Comparison of ENCODE assay signal across 8 mouse cellular contexts in the genomic region with DNA sequence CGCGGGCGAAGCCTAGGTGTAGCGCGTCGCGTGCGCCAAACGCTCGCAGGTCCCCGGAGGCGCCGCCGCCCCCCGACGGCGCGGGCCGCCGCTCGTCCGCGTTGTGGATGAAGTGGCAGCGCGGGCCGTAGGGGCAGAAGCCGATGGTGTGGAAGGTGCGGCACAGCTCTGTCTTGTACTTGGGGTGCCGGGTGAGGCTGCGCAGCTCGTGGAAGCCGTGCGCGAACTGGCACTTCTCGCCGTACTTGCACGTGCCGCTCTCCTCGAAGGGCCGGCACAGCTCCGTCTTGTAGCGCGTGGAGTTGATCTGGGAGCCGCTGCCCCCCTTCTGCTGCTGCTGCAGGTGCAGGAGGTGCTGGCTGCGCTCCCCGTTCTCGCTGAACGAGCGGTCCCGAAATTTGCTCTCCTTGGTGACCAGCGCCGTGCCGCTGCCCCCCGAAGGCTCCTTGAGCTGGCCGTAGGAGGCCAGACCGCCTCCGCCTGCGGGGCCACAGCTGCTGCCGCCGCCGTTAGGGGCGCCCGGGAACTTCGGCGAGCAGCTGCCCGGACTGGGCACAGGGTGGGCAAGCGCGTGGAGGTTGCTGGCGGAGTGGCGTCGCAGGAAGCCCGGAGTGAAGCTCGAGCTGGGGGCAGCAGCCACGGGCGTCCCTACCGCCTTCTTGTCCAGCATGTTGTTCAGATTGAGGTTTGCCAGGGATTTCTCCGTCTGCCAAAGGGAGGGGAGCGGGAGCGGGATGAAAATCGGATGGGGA. TPM values are rescaled to one million over a fixed set of nuclear protein-coding genes. Genes with fewer than 3 reads are reported as not detected.
A peak's percentile ranks its signal among the peaks of the same experiment; 100 is the strongest.
DNase-seq lines count a peak whose midpoint lies in the region; ATAC-seq and TF ChIP-seq lines count a peak whose summit lies in the region.

No protein-coding gene starts in this region.

- WGBS in forebrain, embryonic 12.5 days: 1% methylated on average over 79 of the region's 80 CpGs
- WGBS in hindbrain, embryonic 11.5 days: under 1% methylated on average over 74 of the region's 80 CpGs
- 2% methylated on average over 74 of the region's 80 CpGs for WGBS in limb, embryonic 14.5 days
- 0% methylated on average over 80 of the region's 80 CpGs for WGBS in thymus, adult 2 months

- H3ac ChIP-seq in myocyte (ENCODE audit: control insufficient read depth, insufficient read length): peak overlapping the region; percentile 28

- H3K9ac ChIP-seq in forebrain, embryonic 12.5 days: peak overlapping the region; percentile 87
- H3K9ac ChIP-seq in hindbrain, embryonic 11.5 days (ENCODE audit: low read depth, low read length): peak overlapping the region; percentile 88
- peak overlapping the region; percentile 99 for H3K9ac ChIP-seq in limb, embryonic 14.5 days (ENCODE audit: low read depth, low read length, severe bottlenecking)

- H3K4me1 ChIP-seq in forebrain, embryonic 12.5 days: peaks cover 49% of the 10 kb centered on the region
- peaks cover 9% of the 10 kb centered on the region for H3K4me1 ChIP-seq in hindbrain, embryonic 11.5 days (replicated peaks; ENCODE audit: control insufficient read depth, insufficient read depth, low read length)
- H3K4me1 ChIP-seq in limb, embryonic 14.5 days (ENCODE audit: control insufficient read depth, insufficient read depth, low read length): peaks cover 32% of the 10 kb centered on the region
- H3K4me1 ChIP-seq in thymus, adult 2 months (replicated peaks; ENCODE audit: control insufficient read depth, insufficient read depth, low read length): peaks cover 37% of the 10 kb centered on the region

- H3K27ac ChIP-seq in forebrain, embryonic 12.5 days: peak overlapping the region; percentile 89
- peak overlapping the region; percentile 84 for H3K27ac ChIP-seq in hindbrain, embryonic 11.5 days (ENCODE audit: low read depth, low read length)
- H3K27ac ChIP-seq in limb, embryonic 14.5 days (replicated peaks; ENCODE audit: low read depth, low read length): peak overlapping the region; percentile 97
- H3K27ac ChIP-seq in thymus, adult 2 months (ENCODE audit: control insufficient read depth, insufficient read depth, low read length): peak overlapping the region; percentile 97

- H3K36me3 ChIP-seq in forebrain, embryonic 12.5 days (replicated peaks): peaks cover 10% of the 10 kb centered on the region
- H3K36me3 ChIP-seq in hindbrain, embryonic 11.5 days (ENCODE audit: control insufficient read depth, insufficient read depth, low read length): no peaks in the 10 kb centered on the region; the same call in 1 of the 2 replicates
- peaks cover 29% of the 10 kb centered on the region for H3K36me3 ChIP-seq in limb, embryonic 14.5 days (ENCODE audit: control insufficient read depth, insufficient read depth, low read length)
- peaks cover 14% of the 10 kb centered on the region for H3K36me3 ChIP-seq in myocyte (ENCODE audit: control insufficient read depth, insufficient read depth)
- peaks cover 17% of the 10 kb centered on the region for H3K36me3 ChIP-seq in thymus, adult 2 months (ENCODE audit: control insufficient read depth, insufficient read depth, low read length)

- no peak for TF ChIP-seq CTCF in thymus, adult 2 months (IDR thresholded peaks at IDR 0.05; ENCODE audit: borderline replicate concordance, control insufficient read depth, extremely low read depth, insufficient read depth, low read length, poor library complexity)

- H3K9me3 ChIP-seq in forebrain, embryonic 12.5 days: no peaks in the 10 kb centered on the region
- no peaks in the 10 kb centered on the region for H3K9me3 ChIP-seq in hindbrain, embryonic 11.5 days (ENCODE audit: control insufficient read depth, low read length)
- H3K9me3 ChIP-seq in limb, embryonic 14.5 days (ENCODE audit: control insufficient read depth, low read length): no peaks in the 10 kb centered on the region

- no peak for TF ChIP-seq POLR2A in limb, embryonic 14.5 days (IDR thresholded peaks at IDR 0.05; ENCODE audit: borderline replicate concordance, extremely low read depth, insufficient read depth, insufficient read length)
- no peak for TF ChIP-seq POLR2A in myocyte (IDR thresholded peaks at IDR 0.05; ENCODE audit: insufficient read length, low read depth)
- TF ChIP-seq POLR2A in thymus, adult 2 months (IDR thresholded peaks at IDR 0.05; ENCODE audit: control insufficient read depth, extremely low read depth, insufficient read depth, low read length, poor library complexity): 0 out of 2 replicates have a peak, but pooled peaks have one; percentile 30

- peaks cover 5% of the 10 kb centered on the region; the same call in 1 of the 2 replicates for H3K27me3 ChIP-seq in forebrain, embryonic 12.5 days
- H3K27me3 ChIP-seq in hindbrain, embryonic 11.5 days (ENCODE audit: control insufficient read depth, insufficient read depth, low read length): peaks cover 3% of the 10 kb centered on the region; the same call in 1 of the 2 replicates
- no peaks in the 10 kb centered on the region for H3K27me3 ChIP-seq in limb, embryonic 14.5 days (ENCODE audit: control insufficient read depth, insufficient read depth, low read length)
- no peaks in the 10 kb centered on the region for H3K27me3 ChIP-seq in myocyte (ENCODE audit: control insufficient read depth, insufficient read depth, insufficient read length)
- no peaks in the 10 kb centered on the region for H3K27me3 ChIP-seq in thymus, adult 2 months (ENCODE audit: control insufficient read depth, insufficient read depth, low read length)

- peak overlapping the region; percentile 68 for H3K4me3 ChIP-seq in forebrain, embryonic 12.5 days (replicated peaks)
- peak overlapping the region; percentile 82 for H3K4me3 ChIP-seq in hindbrain, embryonic 11.5 days (ENCODE audit: low read depth, low read length)
- H3K4me3 ChIP-seq in limb, embryonic 14.5 days (replicated peaks; ENCODE audit: low read length): peak overlapping the region; percentile 92
- peak overlapping the region; percentile 90 for H3K4me3 ChIP-seq in myocyte
- H3K4me3 ChIP-seq in thymus, adult 2 months (ENCODE audit: control insufficient read depth, insufficient read depth, low read length): peak overlapping the region; percentile 91

- ATAC-seq in forebrain, embryonic 12.5 days (ENCODE audit: low FRiP score): no peak
- no peak for ATAC-seq in hindbrain, embryonic 11.5 days (ENCODE audit: low FRiP score)
- ATAC-seq in limb, embryonic 14.5 days (ENCODE audit: low FRiP score, low read depth): no peak

- H3K79me2 ChIP-seq in myocyte (ENCODE audit: control insufficient read depth, insufficient read depth): peaks cover 21% of the 10 kb centered on the region

- H3K4me2 ChIP-seq in forebrain, embryonic 12.5 days: peak overlapping the region; percentile 81
- H3K4me2 ChIP-seq in hindbrain, embryonic 11.5 days (replicated peaks; ENCODE audit: low read depth, low read length): peak overlapping the region; percentile 65
- peak overlapping the region; percentile 49 for H3K4me2 ChIP-seq in limb, embryonic 14.5 days (replicated peaks; ENCODE audit: low read depth, low read length, severe bottlenecking)
- H3K4me2 ChIP-seq in myocyte (ENCODE audit: low read depth): peak overlapping the region; percentile 39

- DNase-seq in CD8-positive naive resting alpha-beta T cell, adult 2 months (ENCODE audit: low read depth in 2 of 2, low spot score in 2 of 2): peak; percentile 65 to 72
- peak; percentile 74 for DNase-seq in T-cell, adult 2 months (ENCODE audit: low spot score)
- peak; percentile 69 for DNase-seq in hindbrain, embryonic 11.5 days (ENCODE audit: low spot score)
- DNase-seq in limb, embryonic 14.5 days (ENCODE audit: low spot score): no peak
- peak; percentile 68 for DNase-seq in thymus, adult 2 months
- DNase-seq in frontal cortex, postnatal 14 days (ENCODE audit: low spot score in 2 of 2): no peak

TF ChIP-seq in myocyte, 11 proteins besides CTCF, POLR2A, EP300 and RAD21:
- TF ChIP-seq E2F4 (IDR thresholded peaks at IDR 0.05; ENCODE audit: insufficient read depth) (peak; percentile 1), REST (IDR thresholded peaks at IDR 0.05; ENCODE audit: insufficient read depth, insufficient read length) (no peak), MYOG (IDR thresholded peaks at IDR 0.05; ENCODE audit: control insufficient read depth in 1 of 3, insufficient read depth in 1 of 3, insufficient read length in 2 of 3, low read depth in 2 of 3) (peak in 2 of 3 experiments; percentile 87 to 89), CEBPB (IDR thresholded peaks at IDR 0.05; ENCODE audit: insufficient read depth, poor library complexity, severe bottlenecking) (no peak), TCF3 (IDR thresholded peaks at IDR 0.05; ENCODE audit: insufficient read length, low read depth) (peak; percentile 44), POLR2AphosphoS2 (IDR thresholded peaks at IDR 0.05; ENCODE audit: insufficient read length, low read depth) (peak; percentile 65), MAX (IDR thresholded peaks at IDR 0.05; ENCODE audit: low read depth) (no peak), SRF (IDR thresholded peaks at IDR 0.05; ENCODE audit: control insufficient read depth, insufficient read length, low read depth) (no peak), MYOD1 (IDR thresholded peaks at IDR 0.05; ENCODE audit: control insufficient read depth in 1 of 3, insufficient read length in 2 of 3, low read depth in 2 of 3) (peak in 2 of 3 experiments; percentile 64 to 82), USF1 (IDR thresholded peaks at IDR 0.05; ENCODE audit: low read depth) (no peak)
TF ChIP-seq in myocyte: peak in this region for 5.

RNA-seq across cellular contexts. Expression of a gene that starts 1.1 kb away (rescaled TPM):
- 9.7 and 10.6 TPM in 2 replicates for polyA plus RNA-seq in forebrain, embryonic 12.5 days (2016; fragmentation: Nextera tagmentation; extraction: Ambion mirVana)
- polyA plus RNA-seq in hindbrain, embryonic 11.5 days (2014; fragmentation: Nextera tagmentation; extraction: Ambion mirVana): 15.8 and 16.0 TPM in 2 replicates
- polyA plus RNA-seq in limb, embryonic 14.5 days (2012; rRNA removed): 80.1 and 113 TPM in 2 replicates
- 30.9 and 32.6 TPM in 2 replicates for polyA plus RNA-seq in limb, embryonic 14.5 days (2014; fragmentation: Nextera tagmentation; extraction: Ambion mirVana)
- polyA plus RNA-seq in myocyte (2012; fragmentation: generic; extraction: Trizol): 45.9 TPM
- polyA plus RNA-seq in thymus, adult 2 months (2012; rRNA removed): 182 and 287 TPM in 2 replicates

Comparison
In these comparisons a context has a peak if more than half of its experiments do, and no peak if none do; other contexts are left out.
1. DNase-seq: peak in CD8-positive naive resting alpha-beta T cell, adult 2 months (2 of 2), T-cell, adult 2 months (single experiment), hindbrain, embryonic 11.5 days (single experiment) and thymus, adult 2 months (single experiment); none in limb, embryonic 14.5 days (single experiment) and frontal cortex, postnatal 14 days (0 of 2).
2. Peak in every context shown above with its lines, with median percentiles within 50 percentile points of each other: H3K27ac ChIP-seq, H3K4me2 ChIP-seq, H3K4me3 ChIP-seq and H3K9ac ChIP-seq.